Mouse (Mus musculus): ENCODE results near the gene Ncor2. TPM values are rescaled to one million over a fixed set of nuclear protein-coding genes. Genes with fewer than 3 reads are reported as not detected.

The Ncor2 gene
- total RNA-seq, 2 experiments from 2014 or later = 171 to 187 TPM

DNA sequence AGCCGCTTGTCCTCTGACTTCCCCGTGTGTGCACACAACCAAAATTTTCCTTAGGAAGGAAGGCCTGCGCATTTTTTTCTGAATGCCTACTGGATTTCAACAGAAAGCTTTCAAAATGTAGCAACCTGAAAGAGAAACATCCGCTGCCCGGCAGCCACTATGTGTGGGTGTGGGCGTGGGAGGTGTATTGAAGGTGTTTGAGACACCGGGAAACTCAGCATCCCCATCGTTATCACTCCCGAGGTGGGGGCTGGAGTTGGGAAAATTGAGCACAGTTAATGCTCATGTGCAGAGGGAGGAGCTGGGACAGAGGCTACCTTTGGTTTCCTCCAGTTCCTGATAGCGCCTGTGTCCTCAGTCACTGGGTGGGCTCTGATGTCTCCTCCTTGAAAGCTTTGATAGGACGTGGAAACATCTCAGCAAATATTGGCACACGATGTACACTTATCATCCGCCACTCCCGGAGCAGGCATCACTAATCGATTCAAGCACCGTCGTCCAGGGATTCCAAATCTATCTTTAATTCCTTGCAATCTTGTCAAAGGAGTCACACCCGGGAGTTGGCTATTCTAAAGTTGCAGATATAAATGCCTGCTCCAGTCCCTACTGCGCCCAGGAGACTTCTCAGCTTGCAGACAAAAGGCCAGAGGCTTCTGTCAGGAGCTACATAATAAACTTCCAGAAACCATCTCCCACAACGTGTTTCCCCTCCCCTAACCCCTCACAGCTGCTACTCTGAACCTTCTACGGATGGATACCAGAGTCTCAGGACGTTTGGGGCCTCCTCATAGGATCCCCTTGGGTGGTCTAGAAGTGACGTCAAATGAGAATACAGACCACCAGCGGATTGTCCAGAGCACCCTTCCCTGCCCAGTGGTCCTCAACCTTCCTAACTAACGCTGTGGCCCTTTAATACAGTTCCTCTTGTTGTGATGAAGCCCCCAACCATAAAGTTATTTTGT lies 14.7 kb upstream of the Ncor2 start:
- no peak for DNase-seq (ENCODE audit: low spot score in 2 of 2)

GRCm38 (mm10) chr5:125191608-125192007 lies 12.6 kb upstream of the Ncor2 start:
- no peak for DNase-seq (ENCODE audit: low spot score in 2 of 2)

GRCm38 (mm10) chr5:125190105-125190813 lies 11.2 kb upstream of the Ncor2 start:
- DNase-seq (ENCODE audit: low spot score in 2 of 2) = no peak

- DNase-seq (ENCODE audit: low spot score in 2 of 2) = peak; percentile 76 to 81
Observed at GRCm38 (mm10) chr5:125189625-125190024, 10.6 kb upstream of the Ncor2 start.

GRCm38 (mm10) chr5:125188812-125189598 lies 10.0 kb upstream of the Ncor2 start:
- DNase-seq (ENCODE audit: low spot score in 2 of 2) = no peak

GRCm38 (mm10) chr5:125184826-125185225 lies 5.8 kb upstream of the Ncor2 start:
- no peak for DNase-seq (ENCODE audit: low spot score in 2 of 2)

GRCm38 (mm10) chr5:125183321-125184003 lies 4.4 kb upstream of the Ncor2 start:
- DNase-seq (ENCODE audit: low spot score in 2 of 2) = peak in 1 of 2 experiments; percentile 56

- DNase-seq (ENCODE audit: low spot score in 2 of 2) = no peak
Observed at GRCm38 (mm10) chr5:125180630-125181263, 1.7 kb upstream of the Ncor2 start.

DNA sequence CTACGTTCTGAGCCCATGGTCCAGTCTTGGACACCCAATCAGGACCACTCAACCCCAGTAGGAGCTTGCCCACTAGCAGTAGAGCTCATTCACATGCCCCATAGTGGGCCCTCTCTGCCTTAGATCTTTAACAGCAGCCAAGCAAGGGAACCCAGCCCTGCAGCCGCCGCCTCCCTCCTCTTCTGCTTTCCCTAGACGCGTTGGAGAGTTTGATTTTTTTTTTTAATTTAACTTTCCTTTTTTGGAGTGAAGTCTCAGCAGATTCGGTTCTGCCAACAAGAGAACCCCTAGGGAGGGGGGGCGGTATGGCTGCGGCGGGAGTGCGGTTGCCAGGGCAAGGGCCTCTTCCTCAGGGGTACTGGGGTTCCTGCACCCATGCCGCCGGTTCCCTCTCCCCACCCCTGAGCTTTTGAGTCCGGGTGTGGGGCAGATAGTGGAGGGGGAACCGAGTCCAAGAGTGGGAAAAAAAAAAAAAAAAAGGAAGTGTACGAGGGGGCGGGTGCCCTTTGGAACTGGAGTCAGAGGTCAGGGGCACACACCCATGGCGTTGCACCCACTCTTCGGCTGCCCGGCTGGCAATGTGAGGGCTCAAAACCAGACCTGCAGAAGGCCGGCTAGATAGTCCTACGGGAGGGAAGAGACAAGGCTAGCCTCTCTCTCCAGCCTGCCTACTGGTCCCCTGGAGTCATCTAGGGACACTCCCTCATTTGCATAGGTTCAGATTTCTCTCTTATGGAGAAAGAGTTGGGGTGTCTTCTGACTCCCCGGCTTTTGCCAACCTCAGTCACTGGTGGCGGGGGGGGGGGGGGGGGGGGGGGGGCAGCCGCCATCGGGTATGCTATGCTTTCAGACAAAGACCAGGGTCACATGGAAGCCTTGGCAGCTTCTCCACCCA lies 963 bp upstream of the Ncor2 start:
- no peak for DNase-seq (ENCODE audit: low spot score in 2 of 2)

GRCm38 (mm10) chr5:125178171-125179006 lies 630 bp downstream of the Ncor2 start:
- DNase-seq (ENCODE audit: low spot score in 2 of 2) = peak; percentile 64 to 78

DNA sequence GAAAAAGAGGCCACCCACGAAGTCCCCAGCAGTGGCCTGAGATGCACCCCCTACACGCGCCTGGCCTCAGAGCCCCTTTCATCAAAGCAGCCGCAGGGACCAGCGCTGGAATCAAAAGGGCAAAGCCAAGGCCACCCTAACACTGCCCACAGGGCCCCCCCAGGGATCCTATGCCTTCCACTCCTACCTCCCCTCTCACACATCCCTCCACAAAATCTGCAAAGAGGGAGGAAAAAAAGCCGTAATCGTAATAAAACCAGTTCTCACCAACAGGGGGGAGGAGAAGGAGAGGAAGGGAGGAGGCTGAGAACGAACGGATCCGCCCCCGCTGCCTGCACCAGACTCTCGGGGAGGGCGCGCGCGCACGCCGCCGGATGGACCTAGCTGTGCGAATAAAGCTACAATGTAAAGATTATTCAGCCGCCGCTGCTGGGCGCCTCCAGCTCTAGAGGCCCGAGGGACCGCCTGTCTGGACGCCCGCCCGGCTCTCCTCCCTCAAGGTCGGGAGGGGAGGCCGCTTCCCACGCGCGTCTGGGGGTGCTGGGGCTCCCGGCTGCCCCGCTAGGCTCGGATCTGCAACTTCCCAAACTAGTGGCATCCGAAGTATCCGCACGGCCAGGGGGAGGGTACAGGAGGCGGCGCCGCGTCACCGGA lies 1.4 kb downstream of the Ncor2 start:
- DNase-seq (ENCODE audit: low spot score in 2 of 2) = peak; percentile 74 to 78

- peak; percentile 65 to 73 for DNase-seq (ENCODE audit: low spot score in 2 of 2)
Observed at GRCm38 (mm10) chr5:125176864-125177263, 2.2 kb downstream of the Ncor2 start.

DNA sequence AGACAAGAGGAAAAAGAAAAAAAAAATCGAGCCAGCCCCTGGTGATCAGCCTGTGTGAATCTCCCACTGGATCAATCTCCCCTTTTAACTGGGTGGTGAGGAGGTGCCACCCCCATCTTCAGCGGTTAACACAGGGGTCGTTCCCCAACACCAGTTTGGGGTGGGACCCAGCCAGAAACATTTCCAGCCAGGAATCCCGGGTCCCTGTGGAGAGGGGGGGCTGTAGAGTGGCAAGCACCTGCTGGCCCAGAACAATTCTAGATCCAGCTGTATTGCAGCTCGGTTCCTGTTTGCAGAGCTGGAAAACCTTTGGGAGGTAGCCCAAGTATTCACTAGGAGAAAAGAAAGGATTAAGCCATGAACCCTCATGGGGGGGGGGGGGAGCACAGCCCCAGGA lies 2.7 kb downstream of the Ncor2 start:
- DNase-seq (ENCODE audit: low spot score in 2 of 2) = peak in 1 of 2 experiments; percentile 26

DNA sequence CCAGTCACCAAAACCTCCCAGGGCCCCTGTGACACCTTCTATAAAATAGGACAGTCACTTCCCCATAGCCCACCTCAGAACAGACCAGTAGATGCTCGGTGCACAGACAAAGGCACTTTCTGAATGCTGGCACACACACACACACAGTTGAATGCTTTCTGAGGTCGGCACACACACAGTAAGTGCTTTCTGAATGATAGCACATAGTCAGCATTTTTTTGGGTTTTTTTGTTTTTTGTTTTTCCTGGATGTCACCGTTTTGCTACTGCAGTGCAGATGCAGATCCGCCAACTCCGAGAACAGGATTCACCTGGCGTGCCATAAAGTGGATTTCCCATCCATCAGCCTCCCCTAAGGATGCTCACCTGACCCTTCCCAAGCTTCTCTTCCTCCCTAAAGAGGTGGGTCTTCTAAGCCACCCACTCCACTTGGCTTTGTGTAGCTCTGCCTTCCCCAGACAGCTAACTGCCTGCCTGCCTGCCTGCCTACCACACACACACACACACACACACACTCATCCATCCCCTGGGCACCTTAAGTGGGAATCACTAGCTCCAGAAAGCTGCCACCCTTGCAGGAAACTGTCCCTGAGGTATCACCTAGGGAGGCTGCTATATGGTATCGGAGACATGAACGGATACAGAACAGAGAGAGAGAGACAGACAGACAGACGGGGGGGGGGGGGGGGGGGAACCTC lies 3.2 kb downstream of the Ncor2 start:
- DNase-seq (ENCODE audit: low spot score in 2 of 2) = no peak

DNA sequence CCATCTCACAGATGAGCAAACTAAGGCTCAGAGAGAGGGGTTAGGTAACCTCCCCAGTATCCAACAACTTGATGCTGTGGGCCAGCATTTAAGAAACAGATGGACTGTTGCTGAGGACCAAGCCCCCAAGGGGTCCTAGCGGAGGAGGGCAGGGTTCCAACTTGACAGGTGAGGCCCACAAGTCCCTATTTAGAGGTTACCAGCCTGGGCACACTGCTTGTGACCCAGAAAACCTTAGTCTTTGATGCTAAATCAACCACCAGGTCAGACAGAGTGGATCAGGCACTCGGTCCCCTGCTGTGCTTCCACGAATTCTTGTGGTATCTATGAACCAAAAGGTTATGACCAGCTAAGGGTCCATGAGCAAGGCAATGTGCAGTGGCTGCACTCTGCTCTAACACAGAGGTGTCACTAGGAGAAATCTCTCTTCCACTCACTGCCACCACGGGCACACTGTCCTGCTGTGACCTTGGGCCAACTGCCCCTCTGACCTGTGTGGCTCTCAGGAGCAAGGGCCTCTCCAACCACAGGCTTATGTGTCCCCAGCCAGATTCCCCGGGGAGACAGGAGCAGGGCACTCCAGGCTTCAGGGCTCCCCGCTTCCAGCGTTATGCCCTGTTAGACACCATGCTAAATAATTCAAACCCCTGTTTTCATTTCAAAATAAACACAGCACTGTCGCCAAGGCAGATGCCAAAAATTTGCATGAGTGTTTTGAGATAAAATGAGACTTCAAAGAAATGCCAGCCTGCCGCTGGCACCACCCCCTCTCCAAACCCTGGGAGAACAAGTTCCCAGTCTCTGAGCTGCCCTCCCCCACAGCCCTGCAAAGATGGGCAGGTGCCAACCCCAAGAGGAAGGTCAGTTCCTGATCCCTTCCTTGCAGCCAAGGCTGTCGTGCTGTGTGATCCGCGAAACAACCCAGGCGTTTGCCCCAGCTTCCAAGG lies 4.0 kb downstream of the Ncor2 start:
- peak; percentile 72 to 77 for DNase-seq (ENCODE audit: low spot score in 2 of 2)

DNA sequence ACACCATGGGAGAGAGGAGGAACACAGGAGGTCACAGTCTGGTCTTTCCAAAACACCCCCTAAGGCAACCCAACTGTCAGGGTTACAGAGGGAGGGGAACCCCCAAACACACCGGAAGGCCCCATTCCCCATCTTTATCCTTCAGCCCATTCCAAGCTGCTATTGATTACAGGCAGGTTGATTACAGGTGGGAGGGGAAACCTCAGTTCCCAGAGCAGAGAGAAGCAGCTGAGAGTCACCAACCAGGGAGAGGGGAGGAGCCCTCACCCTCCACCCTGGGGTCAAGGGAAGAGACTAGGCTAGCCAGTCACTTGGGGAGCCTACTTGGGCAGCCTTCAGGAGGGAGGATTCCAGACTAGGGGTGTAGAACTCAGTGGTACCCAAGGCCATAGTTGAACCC lies 5.2 kb downstream of the Ncor2 start:
- DNase-seq (ENCODE audit: low spot score in 2 of 2) = no peak
